8 mouse cellular contexts compared by ENCODE assay signal in the genomic region with DNA sequence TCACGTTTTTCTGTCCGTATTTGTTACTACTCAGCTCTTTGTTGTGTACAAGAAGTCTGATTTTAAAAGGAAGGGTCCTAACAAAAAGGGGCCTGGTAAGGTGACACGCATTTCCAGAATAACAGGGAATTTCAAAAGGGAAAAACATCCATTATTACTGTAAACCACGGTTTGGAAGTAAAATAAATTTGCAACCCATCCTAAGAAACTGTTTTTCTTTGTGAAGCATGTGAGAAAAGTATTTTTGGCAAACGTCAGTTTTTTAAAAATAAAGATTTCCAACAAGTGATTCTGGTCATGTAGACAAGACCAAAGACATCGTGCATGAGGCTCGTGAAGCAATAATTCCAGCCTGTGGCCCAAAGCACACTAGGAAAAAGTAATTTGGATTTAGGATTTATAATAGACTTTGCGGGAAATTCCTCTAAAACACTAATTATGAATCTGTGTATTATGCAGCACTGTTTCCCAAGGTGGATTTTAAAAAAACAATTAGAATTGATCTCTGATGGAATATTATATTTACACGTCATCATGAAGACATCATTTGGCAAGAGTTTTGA. TPM values are rescaled to one million over a fixed set of nuclear protein-coding genes. Genes with fewer than 3 reads are reported as not detected.
DNase-seq lines count a peak whose midpoint lies in the region; ATAC-seq and TF ChIP-seq lines count a peak whose summit lies in the region.

No protein-coding gene starts in this region.

- H3K9ac ChIP-seq in heart, embryonic 13.5 days: peak overlapping the region; percentile 93
- peak overlapping the region; percentile 99 for H3K9ac ChIP-seq in MEL (ENCODE audit: control insufficient read depth, low read depth, low read length, poor library complexity, severe bottlenecking)
- H3K9ac ChIP-seq in hindbrain, embryonic 11.5 days (ENCODE audit: low read depth, low read length): peak overlapping the region; percentile 100
- peak overlapping the region; percentile 98 for H3K9ac ChIP-seq in midbrain, embryonic 12.5 days (replicated peaks)

- 20% methylated on average over 9 of the region's 9 CpGs for WGBS in heart, embryonic 13.5 days
- 10% methylated on average over 9 of the region's 9 CpGs for WGBS in hindbrain, embryonic 11.5 days
- WGBS in midbrain, embryonic 12.5 days: 4% methylated on average over 9 of the region's 9 CpGs

- peak overlapping the region; percentile 100 for H3K27ac ChIP-seq in heart, embryonic 13.5 days (replicated peaks)
- H3K27ac ChIP-seq in MEL (ENCODE audit: control insufficient read depth, low read depth, low read length): peak overlapping the region; percentile 100
- peak overlapping the region; percentile 100 for H3K27ac ChIP-seq in hindbrain, embryonic 11.5 days (ENCODE audit: low read depth, low read length)
- H3K27ac ChIP-seq in midbrain, embryonic 12.5 days (replicated peaks): peak overlapping the region; percentile 100

- no peak for TF ChIP-seq EP300 in MEL (IDR thresholded peaks at IDR 0.05; ENCODE audit: low read depth in 1 of 2, low read length in 2 of 2)

- no peak for ATAC-seq in heart, embryonic 13.5 days (ENCODE audit: extremely low read depth, insufficient number of reproducible peaks, low FRiP score, low TSS enrichment)
- ATAC-seq in hindbrain, embryonic 11.5 days (ENCODE audit: low FRiP score): no peak
- no peak for ATAC-seq in midbrain, embryonic 12.5 days (ENCODE audit: low FRiP score, low read depth)

- TF ChIP-seq POLR2A in MEL (IDR thresholded peaks at IDR 0.05; ENCODE audit: control insufficient read depth in 1 of 2, insufficient read depth in 1 of 2, low read depth in 1 of 2, low read length in 2 of 2, poor library complexity in 1 of 2): no peak

- peaks cover 33% of the 10 kb centered on the region for H3K4me1 ChIP-seq in heart, embryonic 13.5 days
- peaks cover 9 to 13% of the 10 kb centered on the region in 2 experiments; a peak in 3 of 4 replicates for H3K4me1 ChIP-seq in MEL (ENCODE audit: control insufficient read depth in 1 of 2, insufficient read depth in 2 of 2, low read length in 2 of 2)
- peaks cover 4% of the 10 kb centered on the region for H3K4me1 ChIP-seq in hindbrain, embryonic 11.5 days (replicated peaks; ENCODE audit: control insufficient read depth, insufficient read depth, low read length)
- peaks cover 18% of the 10 kb centered on the region for H3K4me1 ChIP-seq in midbrain, embryonic 12.5 days

- intact Hi-C loops in heart, postnatal 36 days (cut with DNase I): no loop called here

- TF ChIP-seq CTCF in MEL (IDR thresholded peaks at IDR 0.05 in 2 of 3, conservative IDR thresholded peaks at IDR 0.05 in 1 of 3; ENCODE audit: control insufficient read depth in 1 of 3, insufficient read depth in 1 of 3, low read depth in 2 of 3, low read length in 3 of 3, poor library complexity in 1 of 3, severe bottlenecking in 1 of 3): no peak

- H3K9me3 ChIP-seq in heart, embryonic 13.5 days: no peaks in the 10 kb centered on the region
- H3K9me3 ChIP-seq in MEL (replicated peaks; ENCODE audit: insufficient read depth, low read length): no peaks in the 10 kb centered on the region
- H3K9me3 ChIP-seq in hindbrain, embryonic 11.5 days (ENCODE audit: control insufficient read depth, low read length): no peaks in the 10 kb centered on the region
- H3K9me3 ChIP-seq in midbrain, embryonic 12.5 days: no peaks in the 10 kb centered on the region

- H3K79me2 ChIP-seq in MEL (ENCODE audit: control insufficient read depth, insufficient read depth, low read length, poor library complexity): peaks cover 16% of the 10 kb centered on the region; the same call in 1 of the 2 replicates

- H3K4me3 ChIP-seq in heart, embryonic 13.5 days: peak overlapping the region; percentile 71
- H3K4me3 ChIP-seq in MEL (ENCODE audit: control insufficient read depth in 1 of 2, insufficient read depth in 1 of 2, low read depth in 2 of 2, low read length in 2 of 2): peak overlapping the region; percentile 74 to 85
- H3K4me3 ChIP-seq in hindbrain, embryonic 11.5 days (ENCODE audit: low read depth, low read length): peak overlapping the region; percentile 67
- peak overlapping the region; percentile 56 for H3K4me3 ChIP-seq in midbrain, embryonic 12.5 days

- no peak for TF ChIP-seq RAD21 in MEL (IDR thresholded peaks at IDR 0.05; ENCODE audit: low read depth, low read length)

- DNase-seq in heart, postnatal 36 days: no peak
- no peak for DNase-seq in MEL (ENCODE audit: low read depth, low spot score)
- peak; percentile 44 for DNase-seq in hindbrain, embryonic 11.5 days (ENCODE audit: low spot score)
- DNase-seq in ovary, postnatal 14 days (ENCODE audit: low spot score): no peak
- DNase-seq in T-cell, adult 2 months (ENCODE audit: low spot score): no peak
- no peak for DNase-seq in kidney, adult 18-20 months

- H3K27me3 ChIP-seq in heart, embryonic 13.5 days (replicated peaks): no peaks in the 10 kb centered on the region
- H3K27me3 ChIP-seq in MEL (ENCODE audit: control insufficient read depth in 1 of 2, insufficient read depth in 2 of 2, low read length in 2 of 2): no peaks in the 10 kb centered on the region
- no peaks in the 10 kb centered on the region for H3K27me3 ChIP-seq in hindbrain, embryonic 11.5 days (ENCODE audit: control insufficient read depth, insufficient read depth, low read length)
- no peaks in the 10 kb centered on the region for H3K27me3 ChIP-seq in midbrain, embryonic 12.5 days

- no peaks in the 10 kb centered on the region for H3K36me3 ChIP-seq in heart, embryonic 13.5 days
- peaks cover 0 to 20% of the 10 kb centered on the region in 2 experiments; a peak in 2 of 4 replicates for H3K36me3 ChIP-seq in MEL (ENCODE audit: control insufficient read depth in 1 of 2, insufficient read depth in 2 of 2, low read length in 2 of 2)
- H3K36me3 ChIP-seq in hindbrain, embryonic 11.5 days (ENCODE audit: control insufficient read depth, insufficient read depth, low read length): no peaks in the 10 kb centered on the region
- no peaks in the 10 kb centered on the region for H3K36me3 ChIP-seq in midbrain, embryonic 12.5 days

- peak overlapping the region; percentile 82 for H3K4me2 ChIP-seq in heart, embryonic 13.5 days
- H3K4me2 ChIP-seq in hindbrain, embryonic 11.5 days (replicated peaks; ENCODE audit: low read depth, low read length): peak overlapping the region; percentile 96
- peak overlapping the region; percentile 81 for H3K4me2 ChIP-seq in midbrain, embryonic 12.5 days (replicated peaks)

TF ChIP-seq in MEL, 35 proteins besides CTCF, POLR2A, EP300 and RAD21:
- TF ChIP-seq MYC (IDR thresholded peaks at IDR 0.05; ENCODE audit: low read depth, low read length) (peak; percentile 31; the same call in 1 of the 2 replicates), MAX (IDR thresholded peaks at IDR 0.05; ENCODE audit: low read length) (0 out of 2 replicates have a peak, but pooled peaks have one; percentile 16), CHD2 (IDR thresholded peaks at IDR 0.05; ENCODE audit: low read length) (no peak), GABPA (IDR thresholded peaks at IDR 0.05; ENCODE audit: low read depth, low read length) (no peak), ZMIZ1 (IDR thresholded peaks at IDR 0.05; ENCODE audit: low read depth, low read length) (0 out of 2 replicates have a peak, but pooled peaks have one; percentile 50), SIN3A (IDR thresholded peaks at IDR 0.05; ENCODE audit: low read length) (peak; percentile 49), POLR2AphosphoS2 (IDR thresholded peaks at IDR 0.05; ENCODE audit: low read length) (no peak), E2F4 (IDR thresholded peaks at IDR 0.05; ENCODE audit: borderline replicate concordance, low read depth, low read length) (no peak), MXI1 (IDR thresholded peaks at IDR 0.05; ENCODE audit: low read depth, low read length) (peak; percentile 44; the same call in 1 of the 2 replicates), JUND (IDR thresholded peaks at IDR 0.05; ENCODE audit: low read depth, low read length) (no peak), MYB (IDR thresholded peaks at IDR 0.05; ENCODE audit: low read depth, low read length) (no peak), TBP (IDR thresholded peaks at IDR 0.05; ENCODE audit: low read depth, low read length) (no peak), GATA1 (IDR thresholded peaks at IDR 0.05; ENCODE audit: low read depth, low read length) (no peak), NRF1 (IDR thresholded peaks at IDR 0.05; ENCODE audit: insufficient read depth, low read depth, low read length, poor library complexity, severe bottlenecking) (no peak), SMC3 (IDR thresholded peaks at IDR 0.05; ENCODE audit: low read depth, low read length) (no peak)

RNA-seq across cellular contexts. Expression of a gene that starts 3.2 kb away (rescaled TPM):
- 32.5 and 42.5 TPM in 2 replicates for polyA plus RNA-seq in heart, embryonic 13.5 days (2015; fragmentation: Nextera tagmentation; extraction: Ambion mirVana)
- 10 to 100 TPM; 32.6 to 34.2 TPM for total RNA-seq in heart, postnatal 36 days (2021)
- total RNA-seq in MEL (2012; rRNA removed): 33.3 and 35.1 TPM in 2 replicates
- 10 to 100 TPM in 1 of 2 experiments, not detected in 1; 64.1 TPM for polyA plus RNA-seq in MEL (2012; ENCODE audit: insufficient read depth in 1 of 2, insufficient read length in 2 of 2, low read depth in 1 of 2, low replicate concordance in 2 of 2, missing spikeins in 1 of 2)
- polyA plus RNA-seq in hindbrain, embryonic 11.5 days (2014; fragmentation: Nextera tagmentation; extraction: Ambion mirVana): 48.0 and 62.2 TPM in 2 replicates
- polyA plus RNA-seq in midbrain, embryonic 12.5 days (2016; fragmentation: Nextera tagmentation; extraction: Ambion mirVana): 64.9 and 70.4 TPM in 2 replicates

RNA-seq across cellular contexts. Expression of a gene that starts 9.4 kb away (rescaled TPM):
- polyA plus RNA-seq in heart, embryonic 13.5 days (2015; fragmentation: Nextera tagmentation; extraction: Ambion mirVana): 5.5 and 6.6 TPM in 2 replicates
- 1 to 10 TPM; 2.8 to 5.1 TPM for total RNA-seq in heart, postnatal 36 days (2021)
- 0.12 and 0.13 TPM in 2 replicates for total RNA-seq in MEL (2012; rRNA removed)
- under 1 TPM in 1 of 2 experiments, not detected in 1; 0.88 TPM for polyA plus RNA-seq in MEL (2012; ENCODE audit: insufficient read depth in 1 of 2, insufficient read length in 2 of 2, low read depth in 1 of 2, low replicate concordance in 2 of 2, missing spikeins in 1 of 2)
- polyA plus RNA-seq in hindbrain, embryonic 11.5 days (2014; fragmentation: Nextera tagmentation; extraction: Ambion mirVana): 19.6 and 20.1 TPM in 2 replicates
- polyA plus RNA-seq in midbrain, embryonic 12.5 days (2016; fragmentation: Nextera tagmentation; extraction: Ambion mirVana): 23.8 and 26.6 TPM in 2 replicates

RNA-seq across cellular contexts. Expression of a gene that starts 20.7 kb away (rescaled TPM):
- polyA plus RNA-seq in heart, embryonic 13.5 days (2015; fragmentation: Nextera tagmentation; extraction: Ambion mirVana): 11.3 and 12.0 TPM in 2 replicates
- total RNA-seq in heart, postnatal 36 days (2021): 1 to 10 TPM; 4.6 to 6.2 TPM
- 0.39 TPM in 2 replicates for total RNA-seq in MEL (2012; rRNA removed)
- polyA plus RNA-seq in MEL (2012; ENCODE audit: insufficient read depth in 1 of 2, insufficient read length in 2 of 2, low read depth in 1 of 2, low replicate concordance in 2 of 2, missing spikeins in 1 of 2): 1 to 10 TPM in 1 of 2 experiments, not detected in 1; 1.8 TPM
- polyA plus RNA-seq in hindbrain, embryonic 11.5 days (2014; fragmentation: Nextera tagmentation; extraction: Ambion mirVana): 8.5 and 10.7 TPM in 2 replicates
- 20.5 and 21.5 TPM in 2 replicates for polyA plus RNA-seq in midbrain, embryonic 12.5 days (2016; fragmentation: Nextera tagmentation; extraction: Ambion mirVana)
